In the genomic region with DNA sequence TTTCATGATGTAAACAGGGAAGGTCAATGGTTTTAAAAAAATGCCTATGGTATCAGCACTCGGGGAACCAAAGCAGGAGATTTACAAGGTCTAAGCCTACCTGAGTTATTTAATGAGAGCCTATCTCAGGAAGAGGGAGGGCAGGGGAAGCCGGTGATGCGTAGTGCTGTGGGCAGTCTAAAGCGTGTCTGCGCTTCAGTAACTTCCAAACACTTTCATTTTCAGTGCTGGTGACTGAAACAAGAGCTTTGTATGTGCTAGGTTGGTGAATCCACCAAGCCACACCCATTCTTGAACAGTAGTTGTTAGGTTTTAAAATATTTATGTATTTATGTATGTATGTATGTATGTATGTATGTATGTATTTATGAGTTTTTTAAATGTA, we compare ENCODE assay signal across 12 mouse cellular contexts. TPM values are rescaled to one million over a fixed set of nuclear protein-coding genes. Genes with fewer than 3 reads are reported as not detected.
DNase-seq lines count a peak whose midpoint lies in the region; ATAC-seq and TF ChIP-seq lines count a peak whose summit lies in the region.
"Had no signal": no experiment of that assay in that cellular context is flagged by ENCODE, and none has a peak within 500 bp of the region (broad histone marks: within the 10 kb centered on the region; RNA-seq: fewer than 3 reads in every experiment).

No protein-coding gene starts in this region.

- no peak for TF ChIP-seq CTCF in lung, postnatal 0 days (IDR thresholded peaks at IDR 0.05)
- no peak for TF ChIP-seq CTCF in Patski (IDR thresholded peaks at IDR 0.05)

- peak overlapping the region; percentile 40 for H3K4me2 ChIP-seq in heart, embryonic 16.5 days (ENCODE audit: low read depth, low read length)
- H3K4me2 ChIP-seq in lung, postnatal 0 days (replicated peaks; ENCODE audit: low read depth, low read length) = peak overlapping the region; percentile 25
- H3K4me2 ChIP-seq: hindbrain, embryonic 14.5 days; midbrain, embryonic 13.5 days had no signal

- WGBS in heart, embryonic 16.5 days = 71% methylated on average over 5 of the region's 5 CpGs
- 71% methylated on average over 5 of the region's 5 CpGs for WGBS in lung, postnatal 0 days

- H3K4me3 ChIP-seq in heart, embryonic 16.5 days (ENCODE audit: low read length) = peak overlapping the region; percentile 9
- H3K4me3 ChIP-seq in lung, postnatal 0 days (ENCODE audit: low read depth, low read length) = no peak overlapping the region
- H3K4me3 ChIP-seq: midbrain, embryonic 13.5 days had no signal

- CTCF ChIA-PET in Patski (lab: Charles Lee) = interaction anchor here (0.9 to 1.2 kb wide), 3 partner anchors 12 to 1155 kb away, joined by 3 read pairs; partner anchors contain the start of gene Spdl1

- no peak for DNase-seq in heart, postnatal 10 days
- DNase-seq in lung, postnatal 0 days (ENCODE audit: low spot score) = no peak
- no peak for DNase-seq in lung, postnatal 25 days (ENCODE audit: low spot score)
- no peak for DNase-seq in Patski (ENCODE audit: low read depth, low spot score)
- peak; percentile 81 for DNase-seq in splenic B cell, adult 2 months (ENCODE audit: low read depth, low spot score)
- DNase-seq in ovary, postnatal 14 days (ENCODE audit: low spot score) = no peak
- DNase-seq: cerebellum, adult 2 months; retina, postnatal 1 day had no signal

- POLR2A ChIA-PET in Patski (lab: Charles Lee) = interaction anchor here (0.6 kb wide), 1 partner anchor 595 kb away, joined by 3 read pairs; no protein-coding TSS in a partner anchor

- in situ Hi-C loops in Patski (cut with MboI; ENCODE audit: low pct_unique_long_range_greater_than_20kb) = loop anchor here (10.0 to 25.0 kb wide), 4 partner anchors 559 to 1166 kb away; no protein-coding TSS in a partner anchor

- no peaks in the 10 kb centered on the region for H3K36me3 ChIP-seq in heart, embryonic 16.5 days (ENCODE audit: control insufficient read depth, insufficient read depth)
- H3K36me3 ChIP-seq in lung, postnatal 0 days (ENCODE audit: insufficient read depth, low read length) = no peaks in the 10 kb centered on the region
- no peaks in the 10 kb centered on the region for H3K36me3 ChIP-seq in splenic B cell, adult 2 months (ENCODE audit: control insufficient read depth, insufficient read depth, low read length, poor library complexity, severe bottlenecking)
- H3K36me3 ChIP-seq: midbrain, embryonic 13.5 days had no signal

- 0 out of 2 replicates have a peak, but pooled peaks cover 2% of the 10 kb centered on the region for H3K27me3 ChIP-seq in heart, embryonic 16.5 days (ENCODE audit: control insufficient read depth, insufficient read depth, low read length)
- no peaks in the 10 kb centered on the region for H3K27me3 ChIP-seq in lung, postnatal 0 days (replicated peaks; ENCODE audit: insufficient read depth, low read length)
- peaks cover 26% of the 10 kb centered on the region for H3K27me3 ChIP-seq in Patski
- H3K27me3 ChIP-seq in splenic B cell, adult 2 months (ENCODE audit: control insufficient read depth, insufficient read depth, low read length, poor library complexity, severe bottlenecking) = no peaks in the 10 kb centered on the region

- H3K27ac ChIP-seq in heart, embryonic 16.5 days (ENCODE audit: low read length) = no peak overlapping the region
- H3K27ac ChIP-seq in lung, postnatal 0 days (ENCODE audit: low read length) = no peak overlapping the region
- H3K27ac ChIP-seq: hindbrain, embryonic 14.5 days; midbrain, embryonic 13.5 days had no signal

- peaks cover 6% of the 10 kb centered on the region; the same call in 1 of the 2 replicates for H3K4me1 ChIP-seq in heart, embryonic 16.5 days (ENCODE audit: control insufficient read depth, insufficient read depth, low read length)
- H3K4me1 ChIP-seq in lung, postnatal 0 days (ENCODE audit: insufficient read depth, low read depth, low read length) = peaks cover 7% of the 10 kb centered on the region; the same call in 1 of the 2 replicates
- H3K4me1 ChIP-seq: midbrain, embryonic 13.5 days had no signal

- TF ChIP-seq EP300 in lung, postnatal 0 days (IDR thresholded peaks at IDR 0.05) = no peak

- no peak overlapping the region for H3K9ac ChIP-seq in heart, embryonic 16.5 days (ENCODE audit: low read length)
- H3K9ac ChIP-seq in lung, postnatal 0 days (replicated peaks; ENCODE audit: low read depth) = no peak overlapping the region
- H3K9ac ChIP-seq: hindbrain, embryonic 14.5 days; midbrain, embryonic 13.5 days had no signal

- ATAC-seq in heart, embryonic 16.5 days (replicated peaks; ENCODE audit: extremely low read depth, insufficient read depth, low FRiP score) = no peak
- peak; percentile 2; the same call in 1 of the 2 replicates for ATAC-seq in lung, postnatal 0 days
- ATAC-seq in Patski = peak; percentile 68
- ATAC-seq: midbrain, embryonic 13.5 days had no signal

- intact Hi-C loops in heart, postnatal 10 days (cut with DNase I) = no loop called here

- H3K9me3 ChIP-seq in heart, embryonic 16.5 days (replicated peaks; ENCODE audit: control insufficient read depth, low read length) = no peaks in the 10 kb centered on the region
- no peaks in the 10 kb centered on the region for H3K9me3 ChIP-seq in lung, postnatal 0 days (ENCODE audit: low read length)
- H3K9me3 ChIP-seq: midbrain, embryonic 13.5 days had no signal

RNA-seq across cellular contexts. Expression of gene Spdl1, which starts 12.8 kb away (rescaled TPM):
- 14.9 and 16.3 TPM in 2 replicates for polyA plus RNA-seq in heart, embryonic 16.5 days (2015; fragmentation: Nextera tagmentation; extraction: Ambion mirVana)
- total RNA-seq in heart, postnatal 10 days (2021) = 1 to 10 TPM; 3.7 to 3.9 TPM
- polyA plus RNA-seq in lung, postnatal 0 days (2015; fragmentation: Nextera tagmentation; extraction: Ambion mirVana) = 1.1 and 1.7 TPM in 2 replicates
- 11.5 TPM for polyA plus RNA-seq in Patski (2021)
- total RNA-seq: gastrocnemius, adult 18-20 months had no signal
